ENCODE assay signal across 8 mouse cellular contexts in genomic region chr10:45000873-45001859, GRCm38 (mm10).
A peak's percentile ranks its signal among the peaks of the same experiment; 100 is the strongest.
DNase-seq lines count a peak whose midpoint lies in the region; ATAC-seq and TF ChIP-seq lines count a peak whose summit lies in the region.

No protein-coding gene starts in this region.

- H3K4me2 ChIP-seq in CH12.LX (ENCODE audit: insufficient read depth, low read depth, poor library complexity, severe bottlenecking), result peak overlapping the region; percentile 94
- H3K4me2 ChIP-seq in heart, postnatal 0 days (ENCODE audit: low read depth, low read length), result peak overlapping the region; percentile 63
- peak overlapping the region; percentile 68 for H3K4me2 ChIP-seq in liver, postnatal 0 days (ENCODE audit: low read depth, low read length)
- H3K4me2 ChIP-seq in neural tube, embryonic 11.5 days (ENCODE audit: low read depth), result peak overlapping the region; percentile 48

- H3K9ac ChIP-seq in CH12.LX (ENCODE audit: insufficient read depth, low read depth), result peak overlapping the region; percentile 58
- H3K9ac ChIP-seq in heart, postnatal 0 days (replicated peaks; ENCODE audit: low read depth, low read length), result peak overlapping the region; percentile 47
- H3K9ac ChIP-seq in liver, postnatal 0 days (replicated peaks), result peak overlapping the region; percentile 61
- H3K9ac ChIP-seq in neural tube, embryonic 11.5 days (ENCODE audit: low read length), result peak overlapping the region; percentile 71

- H3K9me3 ChIP-seq in CH12.LX (replicated peaks; ENCODE audit: low read length), result no peaks in the 10 kb centered on the region
- H3K9me3 ChIP-seq in embryonic facial prominence, embryonic 10.5 days, result no peaks in the 10 kb centered on the region
- no peaks in the 10 kb centered on the region for H3K9me3 ChIP-seq in heart, postnatal 0 days (replicated peaks; ENCODE audit: control insufficient read depth, low read length)
- no peaks in the 10 kb centered on the region for H3K9me3 ChIP-seq in liver, postnatal 0 days (ENCODE audit: low read length)
- H3K9me3 ChIP-seq in neural tube, embryonic 11.5 days (ENCODE audit: control insufficient read depth, low read length), result no peaks in the 10 kb centered on the region

- peak; percentile 95 for TF ChIP-seq RAD21 in CH12.LX (IDR thresholded peaks at IDR 0.05; ENCODE audit: low read depth, low read length)

- WGBS in embryonic facial prominence, embryonic 10.5 days, result 50% methylated on average over 12 of the region's 12 CpGs
- WGBS in heart, postnatal 0 days, result 35% methylated on average over 12 of the region's 12 CpGs
- WGBS in liver, postnatal 0 days (ENCODE audit: insufficient replicate concordance), result 28% methylated on average over 12 of the region's 12 CpGs
- 53% methylated on average over 12 of the region's 12 CpGs for WGBS in neural tube, embryonic 11.5 days

- peak; percentile 81 to 94 for TF ChIP-seq CTCF in CH12.LX (conservative IDR thresholded peaks at IDR 0.05 in 1 of 2, IDR thresholded peaks at IDR 0.05 in 1 of 2; ENCODE audit: low read depth in 2 of 2, low read length in 2 of 2)
- TF ChIP-seq CTCF in heart, postnatal 0 days (IDR thresholded peaks at IDR 0.05; ENCODE audit: low read depth), result peak; percentile 82
- peak; percentile 87 for TF ChIP-seq CTCF in liver, postnatal 0 days (IDR thresholded peaks at IDR 0.05; ENCODE audit: low read depth)

- H3K4me3 ChIP-seq in CH12.LX (replicated peaks in 1 of 3; ENCODE audit: low read depth in 2 of 3, low read length in 2 of 3, poor library complexity in 1 of 3), result peak overlapping the region in 2 of 3 experiments; percentile 11 to 40
- peak overlapping the region; percentile 49 for H3K4me3 ChIP-seq in embryonic facial prominence, embryonic 10.5 days
- H3K4me3 ChIP-seq in heart, postnatal 0 days (ENCODE audit: low read depth, low read length), result peak overlapping the region; percentile 36
- H3K4me3 ChIP-seq in liver, postnatal 0 days (ENCODE audit: low read depth, low read length), result peak overlapping the region; percentile 42
- peak overlapping the region; percentile 26; the same call in 1 of the 2 replicates for H3K4me3 ChIP-seq in neural tube, embryonic 11.5 days (ENCODE audit: low read depth, low read length)

- H3K27ac ChIP-seq in CH12.LX (ENCODE audit: insufficient read depth, low read depth), result no peak overlapping the region; the same call in 1 of the 2 replicates
- H3K27ac ChIP-seq in embryonic facial prominence, embryonic 10.5 days (replicated peaks), result peak overlapping the region; percentile 75
- no peak overlapping the region; the same call in 1 of the 2 replicates for H3K27ac ChIP-seq in heart, postnatal 0 days (ENCODE audit: low read depth)
- H3K27ac ChIP-seq in liver, postnatal 0 days (ENCODE audit: low read depth), result peak overlapping the region; percentile 30; the same call in 1 of the 2 replicates
- no peak overlapping the region for H3K27ac ChIP-seq in neural tube, embryonic 11.5 days (ENCODE audit: low read depth, low read length)

- H3K79me2 ChIP-seq in CH12.LX (replicated peaks; ENCODE audit: control insufficient read depth, extremely low read depth, insufficient read depth, poor library complexity, severe bottlenecking), result no peaks in the 10 kb centered on the region

- TF ChIP-seq POLR2A in CH12.LX (IDR thresholded peaks at IDR 0.05; ENCODE audit: low read depth, low read length), result no peak

- in situ Hi-C loops in CH12.LX (cut with MboI; ENCODE audit: low pct_ligation_motif_present, low pct_unique_long_range_greater_than_20kb, low sequenced_read_pairs), result loop anchor here (10.0 to 25.0 kb wide), 3 partner anchors 239 to 696 kb away; no protein-coding TSS in a partner anchor

- dilution Hi-C loops in CH12.LX (cut with MboI; ENCODE audit: extremely low pct_ligation_motif_present, extremely low pct_unique_long_range_greater_than_20kb, low sequenced_read_pairs), result no loop called here

- H3K36me3 ChIP-seq in CH12.LX (replicated peaks in 1 of 2; ENCODE audit: control insufficient read depth in 1 of 2, insufficient read depth in 1 of 2, low read length in 1 of 2), result no peaks in the 10 kb centered on the region
- no peaks in the 10 kb centered on the region for H3K36me3 ChIP-seq in embryonic facial prominence, embryonic 10.5 days (replicated peaks)
- no peaks in the 10 kb centered on the region for H3K36me3 ChIP-seq in heart, postnatal 0 days (replicated peaks; ENCODE audit: control insufficient read depth, insufficient read depth, low read length)
- no peaks in the 10 kb centered on the region for H3K36me3 ChIP-seq in liver, postnatal 0 days (replicated peaks; ENCODE audit: insufficient read depth, low read length)
- no peaks in the 10 kb centered on the region for H3K36me3 ChIP-seq in neural tube, embryonic 11.5 days (ENCODE audit: control insufficient read depth, insufficient read depth, low read length)

- peaks cover 6 to 37% of the 10 kb centered on the region in 2 experiments for H3K4me1 ChIP-seq in CH12.LX (ENCODE audit: control insufficient read depth in 1 of 2, insufficient read depth in 2 of 2)
- H3K4me1 ChIP-seq in embryonic facial prominence, embryonic 10.5 days, result peaks cover 36% of the 10 kb centered on the region
- H3K4me1 ChIP-seq in heart, postnatal 0 days (ENCODE audit: control insufficient read depth, insufficient read depth), result peaks cover 12% of the 10 kb centered on the region
- H3K4me1 ChIP-seq in liver, postnatal 0 days (ENCODE audit: insufficient read depth), result peaks cover 14% of the 10 kb centered on the region; the same call in 1 of the 2 replicates
- peaks cover 7% of the 10 kb centered on the region; the same call in 1 of the 2 replicates for H3K4me1 ChIP-seq in neural tube, embryonic 11.5 days (ENCODE audit: control insufficient read depth, insufficient read depth, low read length)

- DNase-seq in CH12.LX (ENCODE audit: extremely low read depth), result peak; percentile 70
- peak; percentile 36 to 45 for DNase-seq in adrenal gland, adult 18-20 months (ENCODE audit: low spot score in 2 of 2)
- DNase-seq in embryonic facial prominence, embryonic 10.5 days (ENCODE audit: low spot score), result peak; percentile 39
- DNase-seq in heart, postnatal 0 days (ENCODE audit: low spot score), result peak; percentile 43
- peak; percentile 55 to 86 for DNase-seq in kidney, postnatal 25 days
- DNase-seq in liver, postnatal 0 days, result peak; percentile 48
- peak; percentile 66 for DNase-seq in neural tube, embryonic 11.5 days (ENCODE audit: low spot score)
- DNase-seq in thymus, postnatal 25 days, result peak; percentile 49

- no peaks in the 10 kb centered on the region for H3K27me3 ChIP-seq in CH12.LX (replicated peaks)
- peaks cover 7% of the 10 kb centered on the region; the same call in 1 of the 2 replicates for H3K27me3 ChIP-seq in embryonic facial prominence, embryonic 10.5 days (replicated peaks; ENCODE audit: low read depth, poor library complexity, severe bottlenecking)
- H3K27me3 ChIP-seq in heart, postnatal 0 days (ENCODE audit: control insufficient read depth, insufficient read depth, low read length), result no peaks in the 10 kb centered on the region
- no peaks in the 10 kb centered on the region for H3K27me3 ChIP-seq in liver, postnatal 0 days (ENCODE audit: insufficient read depth, low read length)
- no peaks in the 10 kb centered on the region for H3K27me3 ChIP-seq in neural tube, embryonic 11.5 days (ENCODE audit: control insufficient read depth, insufficient read depth, low read length)

- ATAC-seq in heart, postnatal 0 days (ENCODE audit: insufficient read depth, low read depth), result no peak
- ATAC-seq in liver, postnatal 0 days, result peak; percentile 75
- 0 out of 2 replicates have a peak, but pooled peaks have one; percentile 7 for ATAC-seq in neural tube, embryonic 11.5 days (ENCODE audit: insufficient read depth, low FRiP score, low TSS enrichment)

- no peak; the same call in none of the 2 replicates for TF ChIP-seq EP300 in CH12.LX (IDR thresholded peaks at IDR 0.05; ENCODE audit: low read length)
- TF ChIP-seq EP300 in heart, postnatal 0 days (IDR thresholded peaks at IDR 0.05; ENCODE audit: low read depth), result no peak
- peak; percentile 83 for TF ChIP-seq EP300 in liver, postnatal 0 days (IDR thresholded peaks at IDR 0.05; ENCODE audit: low read depth)

TF ChIP-seq in CH12.LX, 34 proteins besides CTCF, POLR2A, EP300 and RAD21 (continues in another document):
- TF ChIP-seq MXI1 (IDR thresholded peaks at IDR 0.05; ENCODE audit: low read depth, low read length), result peak; percentile 83; the same call in 1 of the 2 replicates
- TF ChIP-seq TBP (conservative IDR thresholded peaks at IDR 0.05; ENCODE audit: low read depth, low read length), result 0 out of 2 replicates have a peak, but pooled peaks have one; percentile 24
- TF ChIP-seq MAFK (IDR thresholded peaks at IDR 0.05; ENCODE audit: insufficient replicate concordance, low read length), result peak; percentile 37; the same call in 1 of the 2 replicates
- TF ChIP-seq UBTF (IDR thresholded peaks at IDR 0.05; ENCODE audit: low read depth, low read length), result 0 out of 2 replicates have a peak, but pooled peaks have one; percentile 40
- TF ChIP-seq MYC (IDR thresholded peaks at IDR 0.05; ENCODE audit: low read depth, low read length), result 0 out of 2 replicates have a peak, but pooled peaks have one; percentile 36
- peak; percentile 80 for TF ChIP-seq IRF4 (IDR thresholded peaks at IDR 0.05; ENCODE audit: low read depth, low read length)
- TF ChIP-seq MAZ (IDR thresholded peaks at IDR 0.05; ENCODE audit: low read depth, low read length), result peak; percentile 89
- TF ChIP-seq MEF2A (IDR thresholded peaks at IDR 0.05; ENCODE audit: borderline replicate concordance, low read depth, low read length), result peak; percentile 39
- TF ChIP-seq USF1 (IDR thresholded peaks at IDR 0.05; ENCODE audit: low read depth, low read length), result no peak
- TF ChIP-seq SIN3A (IDR thresholded peaks at IDR 0.05; ENCODE audit: low read length), result peak; percentile 78
- peak; percentile 32; the same call in 1 of the 2 replicates for TF ChIP-seq CHD2 (IDR thresholded peaks at IDR 0.05; ENCODE audit: low read length)
- TF ChIP-seq ZMIZ1 (IDR thresholded peaks at IDR 0.05; ENCODE audit: low read depth, low read length), result no peak
- no peak for TF ChIP-seq GABPA (IDR thresholded peaks at IDR 0.05; ENCODE audit: insufficient replicate concordance, low read depth, low read length)
- TF ChIP-seq NELFE (IDR thresholded peaks at IDR 0.05; ENCODE audit: low read depth, low read length), result peak; percentile 36; the same call in 1 of the 2 replicates
- no peak for TF ChIP-seq PAX5 (IDR thresholded peaks at IDR 0.05; ENCODE audit: low read length)
- no peak for TF ChIP-seq USF2 (conservative IDR thresholded peaks at IDR 0.05; ENCODE audit: low read depth, low read length)
- TF ChIP-seq KAT2A (IDR thresholded peaks at IDR 0.05; ENCODE audit: insufficient replicate concordance, low read length), result no peak
- TF ChIP-seq NRF1 (IDR thresholded peaks at IDR 0.05; ENCODE audit: low read depth, low read length), result no peak
- peak; percentile 69 for TF ChIP-seq TCF12 (IDR thresholded peaks at IDR 0.05; ENCODE audit: low read depth, low read length)
- TF ChIP-seq JUN (IDR thresholded peaks at IDR 0.05; ENCODE audit: insufficient read depth, low read depth, low read length), result peak; percentile 51
- peak; percentile 35 for TF ChIP-seq ETS1 (conservative IDR thresholded peaks at IDR 0.05; ENCODE audit: low read depth, low read length)

Comparison
In these comparisons a context has a peak if more than half of its experiments do, and no peak if none do; other contexts are left out.
1. H3K27ac ChIP-seq: peak in embryonic facial prominence, embryonic 10.5 days (single experiment) and liver, postnatal 0 days (single experiment); none in CH12.LX (single experiment), heart, postnatal 0 days (single experiment) and neural tube, embryonic 11.5 days (single experiment).
2. Peak in every context shown above with its lines, with median percentiles within 50 percentile points of each other: DNase-seq, H3K4me2 ChIP-seq, H3K4me3 ChIP-seq, H3K9ac ChIP-seq and CTCF ChIP-seq.